Mouse (Mus musculus) layer of hippocampus, adult 9-11 months (tissue): ENCODE measurements around the gene Ptprd.

ENCODE experiments used
- DNase-seq: peaks from one replicate; pipeline ENCODE4 v3.0.0; 2022

Ptprd gene

GRCm38 (mm10) chr4:77233243-77233642, 978.5 kb downstream of the Ptprd start:
- no peak for DNase-seq

GRCm38 (mm10) chr4:77168866-77169265, 1042.9 kb downstream of the Ptprd start:
- no peak for DNase-seq

- no peak for DNase-seq
These were observed 1054.2 kb downstream of the Ptprd start for GRCm38 (mm10) chr4:77157601-77158000.

GRCm38 (mm10) chr4:77155561-77155960, 1056.2 kb downstream of the Ptprd start:
- DNase-seq, result peak; percentile 73

- no peak for DNase-seq
These were observed 1056.7 kb downstream of the Ptprd start for GRCm38 (mm10) chr4:77155037-77155436.

- no peak for DNase-seq
These were observed 1086.9 kb downstream of the Ptprd start for GRCm38 (mm10) chr4:77124852-77125251.

GRCm38 (mm10) chr4:77110894-77111293, 1100.9 kb downstream of the Ptprd start:
- no peak for DNase-seq

GRCm38 (mm10) chr4:77107291-77107690, 1104.5 kb downstream of the Ptprd start:
- DNase-seq, result no peak

GRCm38 (mm10) chr4:77083165-77083564, 1128.6 kb downstream of the Ptprd start:
- DNase-seq, result peak; percentile 26

GRCm38 (mm10) chr4:77077607-77078006, 1134.2 kb downstream of the Ptprd start:
- no peak for DNase-seq

- DNase-seq, result no peak
These were observed 1161.1 kb downstream of the Ptprd start for GRCm38 (mm10) chr4:77050536-77051207.

GRCm38 (mm10) chr4:77004483-77004882, 1207.3 kb downstream of the Ptprd start:
- no peak for DNase-seq

GRCm38 (mm10) chr4:76996172-76996571, 1215.6 kb downstream of the Ptprd start:
- no peak for DNase-seq

GRCm38 (mm10) chr4:76989961-76990360, 1221.8 kb downstream of the Ptprd start:
- DNase-seq, result no peak

- no peak for DNase-seq
These were observed 1234.5 kb downstream of the Ptprd start for GRCm38 (mm10) chr4:76977056-76977809.

- no peak for DNase-seq
These were observed 1263.5 kb downstream of the Ptprd start for GRCm38 (mm10) chr4:76948251-76948650.

GRCm38 (mm10) chr4:76941382-76942360, 1270.1 kb downstream of the Ptprd start:
- DNase-seq, result no peak

- no peak for DNase-seq
These were observed 1280.2 kb downstream of the Ptprd start for GRCm38 (mm10) chr4:76931559-76931958.

GRCm38 (mm10) chr4:76913532-76914150, 1298.1 kb downstream of the Ptprd start:
- no peak for DNase-seq

- DNase-seq, result no peak
These were observed 1310.1 kb downstream of the Ptprd start for GRCm38 (mm10) chr4:76901692-76902091.

- no peak for DNase-seq
These were observed 1322.1 kb downstream of the Ptprd start for GRCm38 (mm10) chr4:76889669-76890068.

- no peak for DNase-seq
These were observed 1330.2 kb downstream of the Ptprd start for GRCm38 (mm10) chr4:76881610-76882009.

- DNase-seq, result no peak
These were observed 1340.8 kb downstream of the Ptprd start for GRCm38 (mm10) chr4:76870971-76871370.
